Mouse (Mus musculus): ENCODE data around the gene Gm20937.
"Not testable (repeated sequence)": the region's sequence is repeated elsewhere in the genome, so short reads cannot be mapped to it uniquely, and the experiment has no call there.

Gene Gm20937

DNA sequence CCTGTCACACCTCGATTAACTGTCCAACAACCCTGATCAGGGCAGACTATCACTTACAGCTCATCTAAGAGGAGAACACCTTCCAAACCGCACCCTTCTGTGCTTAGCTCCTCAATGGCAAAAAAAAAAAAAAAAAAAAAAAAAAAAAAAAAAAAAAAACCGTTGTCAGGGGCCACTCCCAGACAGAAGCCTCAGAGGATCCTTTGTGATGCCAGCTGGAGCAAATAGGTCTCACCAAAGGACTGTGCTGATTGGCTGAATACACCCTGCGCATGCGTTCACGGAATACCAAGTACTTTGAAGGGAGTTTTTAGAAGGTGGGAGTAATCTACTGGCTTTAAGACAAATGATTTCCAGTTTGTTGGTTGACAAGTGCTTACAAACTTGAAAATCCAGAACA is at the start of gene Gm20937:
Gene Gm20937 (minus strand): TSS at position 101 of the 400 bp plus-strand sequence.
- not testable (repeated sequence) for DNase-seq (ENCODE audit: low spot score in 2 of 2)
